Mouse (Mus musculus) common myeloid progenitor, adult 5-6 weeks (primary cell): ENCODE results near the gene Nit1. TPM values are rescaled to one million over a fixed set of nuclear protein-coding genes. Genes with fewer than 3 reads are reported as not detected.
A peak's percentile ranks its signal among the peaks of the same experiment; 100 is the strongest.
"Not testable (repeated sequence)": the region's sequence is repeated elsewhere in the genome, so short reads cannot be mapped to it uniquely, and the experiment has no call there.

ENCODE experiments used
- ATAC-seq: replicated peaks from 2 replicates; pipeline ENCODE4 v1.8.0; 2016; ENCODE audit warnings: low read depth, mild to moderate bottlenecking, moderate TSS enrichment, inconsistent platforms; ENCODE audit not compliant: poor library complexity, severe bottlenecking
- total RNA-seq: library from RNA; stranded (forward); fragments of 200-1000, 187-1606 nt; gene quantifications from 2 replicates; pipeline ENCODE4 v1.2.3, GENCODE M21; 2017

Nit1 gene
- total RNA-seq, 1 experiment from 2014 or later, result 43.4 TPM

DNA sequence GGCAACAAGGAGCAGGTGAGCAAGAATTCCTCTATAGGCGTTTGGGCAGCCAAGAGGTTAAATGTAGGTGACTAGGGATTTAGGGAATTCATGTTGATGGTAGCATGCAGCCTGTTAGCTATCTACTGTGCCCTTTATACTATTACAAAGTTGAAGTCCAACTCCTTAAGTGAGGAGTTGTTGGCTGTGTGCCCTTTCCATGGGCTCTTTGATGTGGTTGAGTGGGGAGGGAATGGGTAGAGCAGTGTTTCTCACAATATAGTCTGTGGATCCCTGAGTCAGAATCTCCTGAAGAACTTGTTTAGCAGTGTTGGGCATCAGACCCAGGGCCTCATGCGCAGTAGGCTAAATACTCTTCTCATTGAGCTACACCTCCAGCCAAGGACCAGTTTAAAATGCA, 11.4 kb upstream of the Nit1 start:
- ATAC-seq, result no peak

DNA sequence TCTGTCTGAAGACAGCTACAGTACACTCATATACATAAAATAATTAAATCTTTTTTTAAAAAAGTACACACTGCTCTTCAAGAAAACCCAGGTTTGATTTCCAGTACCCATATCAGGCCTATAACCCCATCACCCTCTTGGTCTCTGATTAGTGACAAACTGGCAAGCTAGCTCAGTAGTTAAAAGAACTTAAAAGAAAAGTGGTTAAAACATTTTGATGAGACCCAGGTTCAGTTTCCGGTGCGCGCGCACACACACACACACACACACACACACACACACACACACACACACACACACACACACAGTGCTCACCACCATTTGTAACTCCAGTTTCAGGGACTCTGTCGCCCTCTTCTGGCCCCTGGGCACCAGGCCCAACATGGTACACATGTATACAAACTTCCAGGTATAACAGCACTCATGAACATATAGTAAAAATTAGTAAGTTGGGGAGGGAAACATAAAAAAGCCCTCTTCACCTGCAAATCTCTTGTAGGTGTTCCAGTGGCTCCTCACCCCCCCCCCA, 10.4 kb upstream of the Nit1 start:
- no peak for ATAC-seq

DNA sequence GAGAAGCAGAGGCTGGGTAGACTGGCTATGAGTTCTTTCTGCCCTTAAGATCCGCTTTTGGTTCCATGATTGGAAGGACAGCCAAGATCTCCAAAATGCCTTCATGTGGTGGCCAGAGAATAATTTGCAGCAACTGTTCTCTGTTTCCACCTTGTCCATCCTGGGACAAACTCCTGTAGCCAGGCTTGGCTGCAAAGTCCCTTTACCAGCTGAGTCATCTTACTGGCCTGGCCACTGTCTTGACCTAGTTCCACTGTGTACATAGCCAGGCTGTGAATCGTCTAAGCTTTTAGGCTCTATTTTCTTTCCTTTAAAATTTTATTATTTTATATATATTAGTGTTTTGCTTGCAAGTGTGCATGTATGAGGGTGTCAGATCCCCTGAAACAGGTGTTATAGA, 3.8 kb upstream of the Nit1 start:
- no peak for ATAC-seq

DNA sequence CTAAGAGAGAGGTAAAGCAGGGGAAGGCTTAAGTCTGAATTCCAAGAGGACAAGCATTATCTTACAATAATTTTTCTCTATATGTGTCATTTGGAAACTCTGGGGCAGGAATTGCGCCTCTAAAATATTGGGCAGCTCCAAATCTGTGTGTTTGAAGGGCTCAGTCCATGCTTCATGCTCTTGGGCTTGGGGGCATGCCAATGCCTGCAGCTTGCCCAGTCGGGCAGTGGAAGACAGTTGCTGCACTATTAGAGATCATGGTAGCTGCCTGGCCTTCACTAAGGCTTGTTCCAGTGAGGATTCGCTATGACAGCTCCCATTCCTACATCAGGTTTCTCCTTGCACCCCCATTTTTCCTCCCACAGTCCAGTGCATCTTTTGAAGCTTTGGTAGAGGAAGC, 3.2 kb upstream of the Nit1 start:
- no peak for ATAC-seq

DNA sequence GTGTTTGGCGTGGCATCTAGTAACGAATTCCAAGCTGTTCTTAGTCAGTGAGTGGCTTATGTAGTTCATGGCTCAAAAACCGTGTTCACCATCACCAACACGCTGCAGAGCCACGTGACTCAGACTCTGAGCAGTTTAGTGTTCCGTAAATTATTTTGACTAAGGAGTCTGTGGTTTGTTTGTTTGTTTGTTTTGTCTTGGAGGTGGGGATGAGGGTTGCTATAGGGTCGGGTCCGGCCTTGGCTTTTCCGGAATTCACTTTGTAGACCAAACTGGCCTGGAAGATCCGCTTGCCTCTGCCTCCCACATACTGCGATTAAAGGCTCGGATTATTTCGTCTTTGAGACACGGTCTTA, 627 bp upstream of the Nit1 start:
- peak; percentile 7 for ATAC-seq

DNA sequence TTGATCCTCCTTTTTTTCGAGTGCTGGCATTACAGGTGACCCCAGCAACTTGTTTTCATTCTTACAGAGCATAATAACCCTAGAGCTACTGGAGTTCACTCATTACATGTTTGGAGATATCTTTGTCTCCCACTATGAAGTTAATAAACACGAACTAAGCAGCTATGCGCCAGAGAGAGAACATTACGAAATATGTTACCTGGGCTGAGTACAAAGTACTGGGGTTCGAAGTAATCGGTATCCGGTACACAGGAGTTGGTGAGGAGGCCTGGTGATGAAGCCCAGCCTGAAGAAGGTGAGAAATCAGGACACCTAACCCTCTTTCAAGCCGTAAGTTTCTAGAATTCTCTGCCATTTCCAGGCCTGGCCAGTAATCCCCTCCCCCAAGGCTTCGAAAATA, 731 bp downstream of the Nit1 start:
- no peak for ATAC-seq

DNA sequence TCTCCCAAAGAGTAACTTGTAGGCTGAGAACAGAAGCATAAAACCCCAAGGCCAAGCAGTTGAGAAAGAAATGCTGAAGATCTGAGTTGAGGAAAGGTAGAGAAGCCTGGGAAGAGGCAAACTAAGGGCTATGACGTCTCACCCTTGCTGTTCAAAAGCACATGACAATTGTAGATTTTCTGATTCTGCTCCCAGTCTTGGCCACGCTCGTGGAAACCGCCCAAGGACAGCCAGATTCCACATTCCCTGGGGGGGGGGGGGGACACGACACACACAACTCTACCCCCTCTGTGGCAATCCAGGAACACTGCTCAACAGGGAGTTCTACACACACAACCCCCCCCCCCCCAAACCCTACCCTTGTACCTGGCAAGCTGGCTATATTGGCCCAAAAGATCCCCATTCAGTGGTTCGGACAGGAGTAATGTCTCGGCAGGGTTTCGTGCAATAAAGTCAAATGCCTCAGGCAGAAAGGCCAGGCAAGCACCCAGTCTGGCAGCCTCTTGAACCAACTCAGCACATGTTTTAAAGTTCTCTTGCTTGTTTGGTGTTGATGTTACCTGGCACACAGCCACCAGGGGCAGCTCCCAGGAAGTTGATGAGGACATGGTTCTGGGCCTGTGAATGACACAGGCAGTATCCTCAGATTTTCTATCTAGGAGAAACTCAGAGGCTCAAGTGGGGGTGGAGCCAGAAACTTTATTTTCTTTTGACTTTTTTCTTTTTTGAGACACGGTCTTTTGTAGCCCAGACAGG, 1.3 kb downstream of the Nit1 start:
- ATAC-seq, result no peak

DNA sequence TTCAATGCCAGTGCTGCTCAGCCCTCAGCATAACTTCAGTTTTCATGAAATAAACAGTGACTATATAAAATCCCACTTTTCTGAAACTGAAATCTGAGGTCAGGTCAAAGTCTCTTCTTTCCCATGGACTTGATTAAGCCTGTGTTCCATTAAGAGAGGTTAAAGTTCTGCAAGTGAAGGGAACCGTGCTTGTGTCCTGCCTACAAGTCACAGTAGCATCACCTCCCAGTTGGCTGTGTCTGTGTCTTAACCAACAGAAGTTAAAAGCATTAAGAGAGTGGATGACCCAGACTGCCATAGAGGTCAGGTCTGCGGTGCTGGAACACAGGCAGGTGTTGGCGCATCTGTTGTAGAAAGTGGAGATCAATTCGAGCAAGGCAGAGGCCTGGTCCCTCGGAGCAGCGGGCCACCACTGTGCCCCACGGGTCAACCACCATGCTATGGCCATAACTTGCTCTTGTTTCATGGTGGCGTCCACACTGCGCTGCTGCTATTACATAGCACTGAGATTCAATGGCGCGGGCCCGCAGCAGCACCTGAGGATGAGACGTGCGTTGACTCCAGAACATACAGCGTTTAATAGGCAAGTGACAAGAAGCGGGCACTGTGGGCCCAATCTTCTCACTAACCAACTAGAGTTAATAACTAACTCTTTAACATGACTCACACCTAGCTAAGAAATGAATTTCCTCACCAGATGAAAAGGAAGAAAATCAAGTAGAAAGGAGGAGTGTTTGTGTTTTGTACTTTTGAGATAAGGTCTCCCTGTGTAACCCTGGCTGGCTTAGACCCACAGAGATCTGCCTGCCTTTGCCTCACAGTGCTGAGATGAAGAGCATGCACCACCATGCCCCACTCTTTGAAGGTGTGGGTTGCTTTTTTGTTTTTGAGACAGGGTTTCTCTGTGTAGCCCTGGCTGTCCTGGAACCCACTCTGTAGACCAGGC, 2.9 kb downstream of the Nit1 start:
- no peak for ATAC-seq

DNA sequence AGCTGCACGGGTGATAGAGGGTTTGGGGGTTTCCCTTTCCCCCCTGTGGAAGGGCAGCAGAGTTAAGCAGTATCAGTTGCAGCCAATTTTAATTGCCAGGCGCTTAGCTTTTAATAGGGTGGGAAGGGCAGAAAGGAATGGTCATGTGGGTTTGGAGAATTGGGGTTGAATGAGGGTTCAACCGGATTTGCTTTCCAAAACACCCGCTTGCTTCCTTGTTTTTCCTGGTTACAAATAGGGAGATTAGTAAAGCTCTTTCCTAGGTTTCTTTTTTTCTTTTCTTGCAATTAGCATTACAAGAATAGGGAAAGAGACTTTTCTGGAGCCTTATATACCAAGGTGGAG, 15.3 kb downstream of the Nit1 start:
- peak; percentile 13 for ATAC-seq

DNA sequence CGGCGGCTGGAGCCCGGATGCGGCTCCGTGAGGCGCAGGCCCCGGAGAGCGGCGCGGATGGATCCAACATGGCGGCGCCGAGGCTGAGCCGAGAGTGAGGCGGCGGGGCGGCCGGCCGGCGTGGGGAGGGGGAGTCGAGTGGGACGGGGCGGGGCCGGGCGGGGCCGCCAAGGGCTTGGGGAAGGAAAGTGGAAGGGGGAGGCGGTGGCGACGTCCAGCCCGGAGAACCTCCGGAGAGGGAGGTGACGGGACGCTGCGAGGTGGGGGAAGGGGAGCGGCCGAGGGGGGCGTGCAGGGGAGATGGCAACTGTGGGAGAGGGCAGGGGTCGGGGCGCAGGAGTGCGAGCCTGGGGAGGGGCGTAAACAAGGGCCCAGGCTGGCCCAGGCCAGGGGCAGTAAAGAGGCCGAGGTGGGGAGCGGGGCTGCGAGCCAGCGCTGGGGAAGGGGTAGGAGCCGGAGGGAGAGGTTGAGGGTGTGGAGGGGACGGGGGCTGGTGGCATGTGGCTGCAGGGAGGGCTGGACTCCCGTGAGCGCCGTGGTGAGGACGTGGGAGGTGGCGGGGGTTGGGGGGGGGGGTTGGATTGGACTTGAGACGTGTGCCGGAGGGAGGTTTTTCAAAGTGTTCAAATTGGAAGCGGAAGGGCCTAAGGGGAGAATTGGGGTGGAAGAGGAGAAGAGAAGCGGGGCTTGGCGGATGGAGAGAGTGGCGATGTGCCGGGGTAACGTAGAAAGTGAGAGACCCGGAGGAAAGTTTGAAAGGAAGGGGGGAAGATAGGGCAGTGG, 15.8 kb downstream of the Nit1 start:
- peak; percentile 31 for ATAC-seq

DNA sequence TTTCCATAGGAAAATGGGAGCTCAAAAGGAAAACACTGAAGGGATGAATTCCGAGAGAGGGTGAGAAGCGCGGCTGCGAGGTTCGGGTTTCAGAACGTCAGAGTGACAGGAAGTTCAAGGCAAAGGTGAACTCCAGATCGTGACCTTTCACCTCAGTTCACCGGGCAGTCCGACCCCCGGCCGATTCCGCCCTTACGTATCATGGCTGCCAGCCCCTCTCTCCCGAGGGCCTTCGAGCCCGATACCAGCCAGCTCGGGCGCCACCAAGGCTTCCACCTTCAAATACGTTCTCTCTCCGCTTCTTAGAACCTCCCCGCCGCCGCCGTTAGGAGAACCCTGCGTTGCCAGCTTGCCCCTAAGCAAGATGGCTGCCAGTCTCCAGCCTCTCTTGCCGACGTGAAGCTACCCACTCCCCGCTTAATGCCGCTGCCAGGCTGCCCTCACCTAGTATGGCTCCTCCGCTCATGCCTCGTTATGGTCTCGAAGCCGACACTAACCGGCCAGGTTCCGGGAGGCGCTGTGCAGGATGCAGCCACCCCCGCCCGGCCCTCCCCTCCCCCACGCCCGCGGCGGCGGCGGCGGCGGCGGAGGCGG, 16.5 kb downstream of the Nit1 start, which contains the start of gene Dedd:
TSS of gene Dedd (plus strand) at position 307 of the 594 bp plus-strand sequence.
- peak; percentile 88 for ATAC-seq

DNA sequence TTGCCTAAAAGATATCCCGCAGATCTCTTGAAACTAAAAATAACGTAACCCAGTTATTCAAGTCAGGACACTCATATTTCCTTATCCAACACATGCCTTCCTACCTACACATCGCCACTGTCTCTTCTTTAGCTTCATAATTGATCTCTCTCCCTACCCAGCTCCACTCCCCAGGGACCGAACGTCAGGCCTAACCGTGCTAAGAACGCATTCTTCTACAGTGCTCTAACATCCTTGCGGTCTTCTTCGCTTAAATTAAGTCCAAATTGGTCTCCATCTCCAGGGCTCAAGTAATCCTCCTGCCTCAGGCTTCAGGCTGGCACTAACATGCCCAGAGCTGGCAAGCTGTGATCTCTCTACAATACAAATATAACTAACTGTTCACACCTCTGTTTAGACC, 17.2 kb downstream of the Nit1 start:
- ATAC-seq, result no peak

DNA sequence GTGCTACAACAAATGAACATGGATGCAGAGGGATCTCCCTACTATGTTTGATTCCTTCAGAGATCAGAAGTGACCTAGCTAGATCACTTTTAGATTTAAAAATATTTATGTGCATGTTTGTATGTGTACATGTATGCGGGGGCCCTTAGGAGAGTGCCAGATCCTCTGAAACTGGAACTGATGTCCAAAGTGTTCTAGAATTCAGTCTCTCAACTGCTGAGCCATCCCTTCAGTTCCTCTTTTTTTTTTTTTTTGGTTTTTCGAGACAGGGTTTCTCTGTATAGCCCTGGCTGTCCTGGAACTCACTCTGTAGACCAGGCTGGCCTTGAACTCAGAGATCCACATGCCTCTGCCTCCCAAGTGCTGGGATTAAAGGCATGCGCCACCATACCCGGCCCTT, 18.9 kb downstream of the Nit1 start:
- not testable (repeated sequence) for ATAC-seq

DNA sequence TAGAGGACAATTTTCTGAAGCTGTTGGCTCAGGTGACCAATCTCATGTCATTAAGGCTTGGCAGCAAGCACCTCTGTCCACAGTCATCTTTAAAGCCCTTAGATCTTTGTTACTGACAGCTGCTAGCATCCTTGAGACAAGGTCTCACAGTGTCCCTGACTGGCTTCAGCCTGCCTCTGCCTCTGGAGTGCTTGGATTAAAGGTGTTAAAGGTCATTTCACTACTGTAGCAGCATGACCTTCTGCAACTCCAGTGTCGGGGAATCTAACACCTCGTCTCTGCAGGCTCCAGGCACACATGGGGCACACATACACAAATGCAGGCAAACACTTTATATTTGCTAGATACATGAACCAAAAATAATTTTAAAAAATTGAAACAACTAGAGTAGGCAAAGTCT, 19.9 kb downstream of the Nit1 start:
- ATAC-seq, result no peak

DNA sequence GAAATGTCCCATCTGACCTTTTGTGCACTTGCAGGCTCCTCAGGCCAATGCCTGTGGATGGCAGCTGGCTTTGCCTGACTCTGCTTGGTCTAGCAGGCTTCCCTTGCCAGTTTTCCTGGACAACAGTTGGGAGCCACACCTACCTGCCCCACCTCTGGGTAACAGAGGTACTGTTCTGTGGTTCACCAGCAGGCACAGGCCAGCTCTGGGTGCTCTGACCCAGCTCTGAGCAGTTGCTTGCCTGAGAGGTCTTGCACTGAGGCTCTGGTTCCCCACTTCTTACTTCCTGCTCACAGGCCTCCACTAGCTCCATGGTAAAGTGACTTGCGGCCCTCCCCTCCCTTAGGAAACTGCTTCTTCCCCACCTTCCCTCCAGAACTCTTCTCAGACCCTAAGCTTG, 23.4 kb downstream of the Nit1 start:
- ATAC-seq, result 0 out of 2 replicates have a peak, but pooled peaks have one; percentile 38

DNA sequence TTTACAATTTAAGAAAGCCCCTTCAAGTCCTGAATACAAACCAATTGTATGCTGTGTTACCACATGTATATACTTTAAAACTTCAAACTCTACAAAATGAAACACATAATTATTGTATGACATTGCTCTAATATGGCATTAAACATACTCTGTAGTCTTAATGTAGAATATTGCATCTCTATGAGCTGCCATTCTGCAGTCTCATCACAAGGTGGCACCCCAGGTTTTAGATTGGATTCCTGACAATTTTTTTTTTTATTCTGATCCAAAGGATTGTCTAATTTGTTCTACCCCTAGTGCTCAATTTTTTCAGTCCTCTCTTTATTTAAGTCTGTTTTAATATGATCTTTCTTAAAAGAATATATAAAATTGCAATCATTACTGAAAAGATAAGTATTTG, 24.0 kb downstream of the Nit1 start:
- peak; percentile 72 for ATAC-seq

DNA sequence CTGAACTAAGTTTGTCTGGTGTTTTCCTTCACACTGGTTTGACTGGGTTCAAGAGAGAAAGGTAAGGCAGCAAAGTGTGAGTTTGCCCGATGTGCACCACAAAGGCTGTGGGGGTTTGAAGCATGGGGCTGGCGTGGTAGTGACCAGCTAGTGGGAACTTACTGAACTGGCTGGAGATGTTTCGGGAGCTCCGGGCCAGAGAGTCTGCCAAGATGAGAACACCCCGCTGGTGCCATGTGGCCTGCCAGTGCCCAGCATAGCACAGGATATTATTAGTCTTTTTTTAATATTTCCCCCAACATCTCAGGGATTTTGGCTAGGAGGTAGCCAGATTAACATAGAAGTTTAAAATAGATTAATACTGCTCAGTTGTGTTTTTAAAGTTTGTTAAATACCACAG, 25.3 kb downstream of the Nit1 start:
- no peak for ATAC-seq

DNA sequence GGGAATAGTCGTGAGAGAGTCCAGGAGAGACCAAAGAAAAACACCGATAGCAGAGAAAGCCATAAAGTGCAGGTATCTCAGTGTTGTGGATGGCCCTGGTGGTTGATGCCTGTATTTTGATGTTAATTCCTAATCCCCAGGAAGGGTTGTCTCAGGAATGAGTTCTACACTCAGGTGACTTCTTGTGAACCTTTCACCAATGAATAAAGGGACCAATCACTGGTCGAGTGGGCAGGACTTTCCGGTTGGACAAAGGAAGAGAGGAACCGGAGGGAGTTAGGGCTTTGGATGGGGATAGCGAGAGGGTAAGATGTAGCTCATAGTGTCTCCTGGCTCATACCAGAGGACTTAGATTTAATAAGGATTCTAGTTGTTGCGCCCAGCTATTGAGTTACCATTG, 25.7 kb downstream of the Nit1 start:
- ATAC-seq, result no peak

DNA sequence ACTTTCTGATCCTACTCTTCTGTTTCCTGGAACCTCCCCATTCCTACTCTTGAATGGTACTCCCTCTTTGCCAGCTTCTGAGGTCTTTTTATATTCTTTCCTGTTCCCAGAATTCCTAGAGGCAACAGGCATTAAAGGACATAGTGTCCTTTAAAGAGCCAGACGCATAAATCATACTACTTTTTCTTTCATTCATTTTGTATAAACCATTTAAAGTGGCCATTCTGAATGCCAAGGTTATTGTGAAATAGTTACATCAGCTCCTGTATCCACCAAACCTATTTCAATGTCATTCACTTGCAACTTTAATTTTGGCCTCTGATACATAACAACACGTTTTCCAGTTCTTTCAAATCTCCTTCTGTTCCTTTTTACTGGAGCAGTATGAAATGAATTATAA, 36.1 kb downstream of the Nit1 start:
- ATAC-seq, result no peak

DNA sequence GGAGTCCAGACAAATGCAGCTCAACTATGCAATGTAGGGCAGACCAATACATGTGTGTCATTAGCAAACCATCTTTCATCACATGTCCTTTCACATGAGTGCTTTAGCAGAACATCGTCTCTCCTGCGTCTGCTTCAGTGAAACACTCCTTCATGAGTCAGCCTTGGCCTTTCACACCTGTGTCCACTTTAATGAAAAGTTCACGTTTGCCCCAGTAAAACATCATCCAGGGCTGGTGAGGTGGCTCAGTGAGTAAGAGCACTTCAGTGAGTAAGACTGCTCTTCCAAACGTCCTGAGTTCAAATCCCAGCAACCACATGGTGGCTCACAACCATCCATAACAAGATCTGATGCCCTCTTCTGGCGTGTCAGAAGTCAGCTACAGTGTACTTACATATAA, 39.3 kb downstream of the Nit1 start:
- ATAC-seq, result not testable (repeated sequence)
